Mouse (Mus musculus) ovary, postnatal 36 days (tissue): ENCODE results near the gene Cntd1.

Experiments used
- DNase-seq: peaks from one replicate; pipeline ENCODE4 v3.0.0; 2022; ENCODE audit warnings: low spot score, mixed read lengths

The Cntd1 gene

DNA sequence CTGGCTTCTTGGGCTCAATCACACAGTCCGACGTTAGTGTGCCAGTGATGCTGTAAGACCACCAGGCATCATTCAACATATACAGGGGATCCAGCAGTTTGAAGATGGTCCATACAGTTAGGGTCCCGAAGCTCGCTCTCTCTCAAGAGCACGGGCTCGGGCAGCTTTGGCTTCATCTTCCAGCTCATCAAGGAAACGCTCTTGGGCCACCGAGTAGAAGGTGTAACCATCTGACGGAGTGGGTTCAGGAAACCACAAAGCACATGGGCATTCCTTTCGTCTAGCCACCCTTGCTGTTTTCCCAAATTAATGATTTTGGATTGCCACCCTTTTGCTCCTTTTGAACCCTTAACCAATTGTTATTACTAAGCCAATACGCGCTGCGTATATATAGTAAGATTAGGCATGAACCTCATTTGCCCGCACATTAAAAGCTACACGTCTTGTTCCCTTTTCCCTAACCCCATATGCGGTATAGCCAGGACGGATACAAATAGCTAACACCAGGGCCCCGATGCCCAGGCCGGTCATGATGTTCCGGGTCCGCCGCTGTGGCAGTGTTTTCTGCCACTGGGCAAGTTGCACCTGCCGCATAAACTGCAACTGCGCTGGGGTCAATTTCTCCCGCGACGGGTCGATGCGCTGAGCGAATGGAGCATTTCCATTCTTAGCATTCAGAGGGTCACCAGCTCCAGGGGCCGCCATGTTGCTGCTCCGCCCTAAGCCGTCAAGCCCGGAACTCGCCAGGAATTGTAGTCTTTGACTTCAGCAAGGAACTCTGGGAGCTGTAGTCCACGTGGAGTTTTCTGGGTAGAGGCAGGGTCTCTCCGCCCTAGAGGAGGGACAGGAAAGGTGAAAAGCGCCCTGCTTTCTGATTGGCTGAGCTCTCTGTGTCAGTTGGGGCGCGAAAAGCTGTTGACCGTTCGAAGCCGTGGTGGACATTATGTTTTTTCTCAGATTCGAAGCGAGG is at the start of gene Cntd1, which contains the start of gene Coa3:
Gene Cntd1 (plus strand): TSS at position 790 of the 970 bp plus-strand sequence.
Gene Coa3 (minus strand): TSS at position 892 of the 970 bp plus-strand sequence.
- DNase-seq = peak; percentile 78

GRCm38 (mm10) chr11:101229361-101229900 is 49.4 kb upstream of the Cntd1 start:
- DNase-seq = peak; percentile 73

DNA sequence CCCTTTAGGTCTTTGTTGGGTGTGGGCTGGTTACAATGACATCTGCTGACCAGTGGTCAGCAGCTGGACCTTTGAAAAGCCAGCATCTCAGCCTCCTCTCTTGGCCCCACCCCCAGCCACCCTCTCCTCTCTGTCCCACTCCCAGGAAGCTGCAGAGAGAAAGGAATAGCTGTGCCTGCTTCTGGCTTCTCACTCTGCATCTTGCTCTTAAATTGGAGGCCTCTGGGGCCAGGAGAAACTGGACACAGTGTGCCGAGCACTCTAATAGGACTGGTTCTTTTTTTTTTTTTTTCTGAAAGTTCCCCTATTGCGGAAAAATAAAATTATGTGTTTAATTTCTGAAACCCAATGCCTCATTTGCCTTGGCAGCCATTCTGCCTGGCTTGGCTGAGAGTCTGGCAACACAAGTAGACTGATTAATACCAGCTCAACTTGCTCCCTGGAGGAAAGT is 48.7 kb upstream of the Cntd1 start:
- no peak for DNase-seq

DNA sequence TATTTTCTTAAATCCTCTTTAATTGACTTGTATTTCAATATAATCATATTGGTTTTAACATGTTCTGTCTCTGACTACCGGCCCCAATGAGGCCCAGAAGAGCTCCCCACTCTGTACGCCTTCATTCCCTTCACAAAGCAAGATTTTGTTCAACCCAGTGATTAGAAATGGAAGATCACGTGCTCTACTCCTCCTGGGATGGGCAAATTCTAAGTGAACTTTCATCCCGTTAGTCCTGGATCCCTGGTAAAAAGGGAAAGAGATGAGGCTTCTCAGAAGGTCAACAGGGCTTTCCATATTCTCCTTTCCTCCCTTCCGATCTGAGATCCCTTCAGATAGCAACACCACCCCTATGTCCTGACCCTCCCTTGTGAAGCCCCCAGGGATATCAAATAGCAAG is 48.3 kb upstream of the Cntd1 start:
- no peak for DNase-seq

GRCm38 (mm10) chr11:101230991-101231871 is 47.6 kb upstream of the Cntd1 start:
- peak; percentile 50 for DNase-seq

DNA sequence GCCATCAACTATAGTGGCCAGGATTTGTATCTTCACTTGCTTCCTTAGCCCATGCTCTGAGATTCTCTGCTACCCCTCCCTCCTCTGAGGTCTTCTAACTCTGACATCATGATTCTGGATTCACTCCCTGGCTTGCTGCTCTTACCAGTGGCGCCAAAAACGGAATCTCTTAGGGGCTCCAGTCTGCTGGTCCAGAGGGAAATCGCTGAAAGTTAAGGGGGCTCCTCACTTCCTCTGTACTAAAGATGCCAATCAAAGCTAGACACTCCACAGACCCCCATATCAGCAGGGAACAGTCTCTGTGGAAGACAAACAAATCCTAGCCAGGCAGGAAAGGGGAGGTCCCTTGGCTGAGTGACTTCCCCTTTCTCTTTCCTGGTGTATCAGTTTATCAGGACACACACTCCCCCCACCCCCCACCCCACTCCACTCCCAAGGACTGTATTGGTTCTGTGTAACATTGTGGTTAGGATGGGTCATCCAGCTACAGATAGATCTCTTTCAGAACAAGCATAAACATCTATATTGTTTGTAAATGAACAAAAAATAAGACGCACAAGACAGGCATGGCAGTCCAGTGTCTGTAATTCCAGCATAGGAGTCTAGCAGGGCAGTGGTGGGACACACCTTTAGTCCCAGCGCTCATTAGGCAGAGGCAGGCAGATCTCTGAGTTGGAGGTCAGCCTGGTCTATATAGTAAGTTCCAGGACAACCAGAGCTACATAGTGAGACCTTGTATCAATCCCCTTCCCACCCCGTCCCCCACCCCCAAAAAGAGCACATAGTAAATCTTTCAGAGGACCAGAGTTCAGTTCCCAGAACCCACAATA is 46.6 kb upstream of the Cntd1 start:
- no peak for DNase-seq

GRCm38 (mm10) chr11:101233240-101233639 is 45.6 kb upstream of the Cntd1 start:
- DNase-seq = no peak

GRCm38 (mm10) chr11:101234124-101234523 is 44.7 kb upstream of the Cntd1 start:
- DNase-seq = no peak

- no peak for DNase-seq
These were observed 43.4 kb upstream of the Cntd1 start for GRCm38 (mm10) chr11:101235429-101235828.

GRCm38 (mm10) chr11:101236782-101237181 is 42.0 kb upstream of the Cntd1 start:
- no peak for DNase-seq

DNA sequence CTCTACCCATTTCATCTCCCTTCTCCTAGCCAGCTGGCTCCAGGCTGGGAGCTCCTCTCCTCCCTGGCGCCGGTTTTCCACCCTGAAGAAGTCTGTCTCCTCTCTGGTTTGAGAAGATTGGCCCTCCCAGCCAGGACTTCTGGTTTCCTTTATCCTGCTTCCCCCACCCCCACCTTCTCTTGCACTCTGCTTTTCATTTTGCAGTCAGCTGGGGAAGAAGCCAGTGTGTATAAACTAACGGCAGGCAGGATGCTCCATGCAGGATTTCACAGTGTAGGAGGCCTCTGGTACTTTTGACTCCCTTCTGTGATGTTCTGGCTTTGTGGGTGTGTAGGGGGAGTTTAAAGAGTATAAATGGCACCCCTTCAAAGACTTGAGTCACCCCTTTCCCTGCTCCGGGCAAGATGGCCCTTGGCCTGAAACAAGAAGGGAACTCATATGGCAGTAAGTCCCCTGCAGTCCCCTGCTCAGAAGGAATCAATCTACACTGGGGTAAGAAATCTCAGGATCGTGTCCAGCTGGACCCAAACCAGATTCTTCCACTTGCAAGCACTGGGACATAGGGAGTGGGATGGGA is 40.7 kb upstream of the Cntd1 start:
- DNase-seq = no peak

DNA sequence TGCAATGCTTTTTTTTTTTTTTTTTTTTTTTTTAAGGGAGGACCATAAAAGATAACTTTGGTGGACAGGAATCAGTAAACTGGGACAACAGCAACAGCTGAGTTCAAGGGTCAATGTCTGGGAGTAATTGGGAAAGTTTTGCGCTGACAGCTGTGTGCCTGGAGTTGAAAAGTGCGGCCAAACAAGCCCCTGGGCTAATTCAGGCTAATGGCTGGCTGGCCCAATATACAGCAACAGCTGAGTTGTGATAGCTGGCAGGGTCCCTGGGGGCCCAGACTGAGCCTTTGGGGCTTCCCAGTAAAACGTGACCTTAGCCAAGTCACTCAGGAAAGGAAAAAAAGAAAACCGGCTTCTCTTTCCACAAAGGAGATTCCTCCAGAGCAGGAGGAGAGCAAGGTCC is 33.7 kb upstream of the Cntd1 start:
- DNase-seq = no peak

DNA sequence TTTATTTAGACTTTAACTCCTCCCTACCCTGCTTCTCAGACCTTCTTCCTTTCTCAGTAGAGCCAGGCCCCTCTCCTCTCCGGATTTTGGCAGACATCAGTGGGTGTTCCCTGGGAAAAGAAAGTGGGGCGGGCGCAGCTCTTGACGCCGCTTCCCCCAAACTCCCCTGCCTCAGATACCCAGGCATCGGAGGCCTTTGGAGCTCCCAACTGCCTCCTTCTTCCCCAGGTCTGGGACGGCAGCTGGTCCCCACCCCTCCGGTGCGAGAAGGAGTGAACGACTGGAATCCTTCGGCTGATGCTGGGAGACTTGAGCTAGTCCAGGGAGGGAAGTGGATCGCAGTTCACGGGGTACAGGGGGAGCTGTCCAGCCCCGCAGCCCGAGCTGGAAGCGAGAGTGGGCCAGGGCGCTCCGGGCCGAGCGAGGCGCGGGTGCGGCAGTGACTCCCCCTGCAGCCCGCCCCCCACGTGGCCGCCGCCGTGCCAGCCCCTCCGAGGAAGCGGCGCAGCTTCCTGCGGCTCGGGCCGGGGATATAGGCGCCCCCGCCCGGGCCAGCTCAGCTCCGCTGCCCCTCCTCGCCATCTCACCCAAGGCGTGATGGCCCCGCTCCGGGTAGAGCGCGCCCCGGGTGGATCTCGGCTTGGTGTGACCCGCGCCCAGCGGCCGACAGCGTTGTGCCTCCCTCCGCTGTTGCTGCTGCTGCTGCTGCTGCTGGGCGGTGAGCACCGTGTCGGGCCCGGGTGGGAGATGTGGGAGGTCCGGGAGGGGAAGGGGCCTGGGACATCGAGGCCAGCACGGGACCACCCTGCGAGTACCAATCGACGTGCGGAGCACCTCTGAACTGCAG is 32.7 kb upstream of the Cntd1 start, which contains the start of gene Ramp2:
Gene Ramp2 (plus strand): TSS at position 174 of the 847 bp plus-strand sequence.
- peak; percentile 67 for DNase-seq

GRCm38 (mm10) chr11:101246702-101247012 is 32.2 kb upstream of the Cntd1 start:
- DNase-seq = no peak

- DNase-seq = no peak
These were observed 31.2 kb upstream of the Cntd1 start for GRCm38 (mm10) chr11:101247521-101248030.

- no peak for DNase-seq
These were observed 30.4 kb upstream of the Cntd1 start for GRCm38 (mm10) chr11:101248258-101248994.

GRCm38 (mm10) chr11:101251031-101251430 is 27.8 kb upstream of the Cntd1 start:
- no peak for DNase-seq

DNA sequence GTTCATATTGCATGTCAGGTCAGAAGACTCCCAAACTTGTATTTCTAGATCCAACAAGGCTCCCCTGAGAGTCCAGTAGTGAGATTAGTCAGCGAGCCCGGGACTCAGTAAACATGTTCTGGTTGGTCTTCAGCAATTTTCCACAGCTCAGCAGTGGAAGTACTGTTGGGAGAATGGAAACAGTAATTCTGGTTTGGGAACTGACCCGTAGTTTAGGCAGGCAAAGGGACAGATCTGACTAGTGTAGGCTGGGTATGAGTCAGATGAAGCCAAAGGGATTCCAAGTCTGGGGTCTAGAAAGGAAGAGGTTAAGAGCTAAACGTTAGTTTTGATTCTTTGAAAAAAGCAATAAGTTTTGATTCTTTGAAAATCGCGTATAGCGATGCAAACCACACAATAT is 25.9 kb upstream of the Cntd1 start:
- no peak for DNase-seq
